Mouse (Mus musculus) lung, embryonic 14.5 days (tissue): ENCODE measurements around the gene Mfn1. TPM values are rescaled to one million over a fixed set of nuclear protein-coding genes. Genes with fewer than 3 reads are reported as not detected.

Experiments
- ATAC-seq: fragments of 200-750 bp; cut with Nextera tagmentation; 2 replicates; pipeline ENCODE4 v1.8.0; 2017; ENCODE audit warnings: mild to moderate bottlenecking, moderate TSS enrichment, moderate library complexity; ENCODE audit not compliant: insufficient read depth
- DNase-seq: peaks from one replicate; pipeline ENCODE4 v3.0.0-alpha.2; 2015
- H3K27ac ChIP-seq: fragments of 300-500 bp; sonication (generic); 2 replicates; pipeline ENCODE4 v1.5.1; 2014; ENCODE audit warnings: low read depth, mild to moderate bottlenecking, moderate library complexity
- H3K27me3 ChIP-seq: fragments of 300-500 bp; sonication (generic); 2 replicates; pipeline ENCODE4 v1.6.1; 2014; ENCODE audit warnings: low read length, control low read depth; ENCODE audit not compliant: insufficient read depth
- H3K36me3 ChIP-seq: fragments of 300-500 bp; sonication (generic); 2 replicates; pipeline ENCODE4 v1.6.1; 2014; ENCODE audit warnings: control low read depth; ENCODE audit not compliant: insufficient read depth
- H3K4me1 ChIP-seq: fragments of 300-500 bp; sonication (generic); 2 replicates; pipeline ENCODE4 v1.6.1; 2014; ENCODE audit warnings: antibody characterized with exemption, control low read depth; ENCODE audit not compliant: insufficient read depth
- H3K4me2 ChIP-seq: fragments of 300-500 bp; sonication (generic); 2 replicates; pipeline ENCODE4 v1.6.1; 2014; ENCODE audit warnings: mild to moderate bottlenecking
- H3K4me3 ChIP-seq: fragments of 300-500 bp; sonication (generic); 2 replicates; pipeline ENCODE4 v1.5.1; 2014; ENCODE audit warnings: low read depth, low read length
- H3K9ac ChIP-seq: fragments of 300-500 bp; sonication (generic); 2 replicates; pipeline ENCODE4 v1.6.1; 2014
- H3K9me3 ChIP-seq: fragments of 300-500 bp; sonication (generic); 2 replicates; pipeline ENCODE4 v1.6.1; 2016; ENCODE audit warnings: low read depth, low read length, control low read depth
- CTCF ChIP-seq: IDR thresholded peaks from 2 replicates; pipeline ENCODE4 v1.5.1; 2016; ENCODE audit warnings: antibody characterized with exemption, low read depth
- WGBS: fragments of 180-500 bp; shearing (Covaris S2); extraction: QIAGEN DNeasy Blood & Tissue Kit; methylation state at CpG from one replicate; pipeline ENCODE4 v1.1.7; 2014; 5-methylcytosine and 5-hydroxymethylcytosine counted together
- polyA plus RNA-seq: library from polyadenylated mRNA; unstranded; fragments of >200 nt; fragmentation: Nextera tagmentation; extraction: Ambion mirVana; gene quantifications from 2 replicates; pipeline ENCODE4 v1.2.1, GENCODE M21; 2014

Mfn1 gene
- polyA plus RNA-seq, 1 experiment from 2014 or later, result 33.0 TPM

- H3K4me1 ChIP-seq, result no peaks in the 10 kb centered on the region
Observed at GRCm38 (mm10) chr3:32512686-32513284, 16.5 kb upstream of the Mfn1 start.

GRCm38 (mm10) chr3:32513528-32513927 lies 15.7 kb upstream of the Mfn1 start:
- no peaks in the 10 kb centered on the region for H3K27me3 ChIP-seq
- no peak overlapping the region for H3K4me2 ChIP-seq
- ATAC-seq (no peak), DNase-seq (no peak)
- no peaks in the 10 kb centered on the region for H3K4me1 ChIP-seq
- H3K9me3 ChIP-seq, result no peaks in the 10 kb centered on the region
- no peak overlapping the region for H3K4me3 ChIP-seq
- no peak for TF ChIP-seq CTCF
- H3K9ac ChIP-seq, result no peak overlapping the region
- H3K27ac ChIP-seq, result no peak overlapping the region
- H3K36me3 ChIP-seq, result peaks cover 49% of the 10 kb centered on the region

More at GRCm38 (mm10) chr3:32512686-32513284, 16.5 kb upstream of the Mfn1 start:
- Histone ChIP-seq H3K36me3 (peaks cover 42% of the 10 kb centered on the region), H3K4me3 (no peak overlapping the region), H3K4me2 (0 out of 2 replicates have a peak overlapping the region, but pooled peaks have one; percentile 18), H3K27ac (no peak overlapping the region), H3K27me3 (no peaks in the 10 kb centered on the region), H3K9ac (no peak overlapping the region), H3K9me3 (no peaks in the 10 kb centered on the region)
- DNase-seq (no peak), ATAC-seq (no peak)
- no peak for TF ChIP-seq CTCF
- 76% methylated on average over 7 of the region's 7 CpGs for WGBS

GRCm38 (mm10) chr3:32527181-32527580 lies 2.1 kb upstream of the Mfn1 start:
- TF ChIP-seq CTCF, result no peak
- H3K4me1 ChIP-seq, result no peaks in the 10 kb centered on the region
- WGBS, result 87% methylated on average over 4 of the region's 4 CpGs
- H3K9ac ChIP-seq, result no peak overlapping the region
- ATAC-seq (no peak), DNase-seq (no peak)
- no peak overlapping the region for H3K4me3 ChIP-seq
- H3K36me3 ChIP-seq, result peaks cover 23% of the 10 kb centered on the region
- no peak overlapping the region for H3K27ac ChIP-seq
- no peak overlapping the region for H3K4me2 ChIP-seq
- H3K27me3 ChIP-seq, result no peaks in the 10 kb centered on the region
- no peaks in the 10 kb centered on the region; the same call in 1 of the 2 replicates for H3K9me3 ChIP-seq

GRCm38 (mm10) chr3:32530041-32530440 lies 776 bp downstream of the Mfn1 start:
- DNase-seq (peak; percentile 31), ATAC-seq (no peak)
- H3K4me2 ChIP-seq, result peak overlapping the region; percentile 74
- H3K36me3 ChIP-seq, result peaks cover 23% of the 10 kb centered on the region
- 8% methylated on average over 5 of the region's 5 CpGs for WGBS
- TF ChIP-seq CTCF, result no peak
- H3K27ac ChIP-seq, result no peak overlapping the region
- H3K27me3 ChIP-seq, result no peaks in the 10 kb centered on the region
- H3K4me3 ChIP-seq, result peak overlapping the region; percentile 87
- no peaks in the 10 kb centered on the region for H3K4me1 ChIP-seq
- peak overlapping the region; percentile 79 for H3K9ac ChIP-seq
- H3K9me3 ChIP-seq, result no peaks in the 10 kb centered on the region; the same call in 1 of the 2 replicates

- no peaks in the 10 kb centered on the region for H3K9me3 ChIP-seq
- no peak for ATAC-seq
- no peaks in the 10 kb centered on the region for H3K4me1 ChIP-seq
- H3K27ac ChIP-seq, result no peak overlapping the region
- H3K9ac ChIP-seq, result no peak overlapping the region
- H3K4me2 ChIP-seq, result no peak overlapping the region
- H3K4me3 ChIP-seq, result no peak overlapping the region
- H3K27me3 ChIP-seq, result no peaks in the 10 kb centered on the region
- DNase-seq, result no peak
- WGBS, result 54% methylated on average over 1 of the region's 1 CpGs
- H3K36me3 ChIP-seq, result peaks cover 46% of the 10 kb centered on the region
- no peak for TF ChIP-seq CTCF
Observed at GRCm38 (mm10) chr3:32535692-32536091, 6.4 kb downstream of the Mfn1 start.

GRCm38 (mm10) chr3:32537556-32537955 lies 8.3 kb downstream of the Mfn1 start:
- ATAC-seq, result no peak
- H3K9ac ChIP-seq, result no peak overlapping the region
- 78% methylated on average over 1 of the region's 1 CpGs for WGBS
- no peak overlapping the region for H3K4me3 ChIP-seq
- DNase-seq, result peak; percentile 51
- no peak for TF ChIP-seq CTCF
- H3K4me1 ChIP-seq, result no peaks in the 10 kb centered on the region
- no peak overlapping the region for H3K27ac ChIP-seq
- no peaks in the 10 kb centered on the region for H3K27me3 ChIP-seq
- no peaks in the 10 kb centered on the region for H3K9me3 ChIP-seq
- H3K4me2 ChIP-seq, result no peak overlapping the region
- peaks cover 48% of the 10 kb centered on the region for H3K36me3 ChIP-seq

- TF ChIP-seq CTCF, result no peak
- Histone ChIP-seq H3K4me2 (no peak overlapping the region), H3K4me1 (no peaks in the 10 kb centered on the region), H3K4me3 (no peak overlapping the region), H3K27me3 (no peaks in the 10 kb centered on the region), H3K36me3 (peaks cover 50% of the 10 kb centered on the region), H3K27ac (no peak overlapping the region), H3K9ac (no peak overlapping the region), H3K9me3 (no peaks in the 10 kb centered on the region)
- WGBS, result 90% methylated on average over 5 of the region's 5 CpGs
- ATAC-seq (no peak), DNase-seq (no peak)
Observed at GRCm38 (mm10) chr3:32538091-32538490, 8.8 kb downstream of the Mfn1 start.

- Histone ChIP-seq H3K9me3 (no peaks in the 10 kb centered on the region), H3K4me2 (no peak overlapping the region), H3K4me1 (no peaks in the 10 kb centered on the region), H3K9ac (no peak overlapping the region), H3K4me3 (no peak overlapping the region), H3K27me3 (no peaks in the 10 kb centered on the region), H3K36me3 (peaks cover 33% of the 10 kb centered on the region), H3K27ac (no peak overlapping the region)
- ATAC-seq (no peak), DNase-seq (peak; percentile 51)
- WGBS, result 92% methylated on average over 1 of the region's 1 CpGs
- TF ChIP-seq CTCF, result peak; percentile 33
Observed at GRCm38 (mm10) chr3:32553061-32553460, 23.8 kb downstream of the Mfn1 start.
